Mouse (Mus musculus) layer of hippocampus, adult 6 months (tissue): ENCODE measurements around the gene Zscan4-ps2. TPM values are rescaled to one million over a fixed set of nuclear protein-coding genes. Genes with fewer than 3 reads are reported as not detected.

ENCODE experiments used
- long read RNA-seq, 2 experiments: library from polyadenylated mRNA; unstranded; transcript quantifications; one replicate each; pipeline ENCODE4 v2.0.0; 2019 to 2020
- polyA plus RNA-seq: library from polyadenylated mRNA; unstranded; fragments of <200 nt; fragmentation: Nextera tagmentation; gene quantifications from 2 replicates; pipeline ENCODE4 v1.2.3, GENCODE M21; 2021

The Zscan4-ps2 gene
- polyA plus RNA-seq = not detected in 2 replicates
- long read RNA-seq, experiment 1 = 0 reads
- long read RNA-seq, experiment 2 = 0 reads

GRCm38 (mm10) chr7:11514010-11514409 lies at the start of gene Zscan4-ps2:
Gene Zscan4-ps2, plus strand, starts transcription at chr7:11514310.

Other genes starting within 250 kb of the Zscan4-ps2 start
- not detected in 2 replicates for gene Zscan4e, start 203.6 kb upstream of the Zscan4-ps2 start, polyA plus RNA-seq
- not detected in 2 replicates for gene Zscan4f, start 116.4 kb upstream of the Zscan4-ps2 start, polyA plus RNA-seq
- not detected in 2 replicates for gene Zscan4-ps3, start 95.0 kb downstream of the Zscan4-ps2 start, polyA plus RNA-seq
- gene Vmn1r72, start 165.8 kb downstream of the Zscan4-ps2 start, polyA plus RNA-seq = not detected in 2 replicates
- not detected in 2 replicates for gene Vmn1r73, start 216.0 kb downstream of the Zscan4-ps2 start, polyA plus RNA-seq